Mouse (Mus musculus): Measurements from ENCODE around the gene Htt. TPM values are rescaled to one million over a fixed set of nuclear protein-coding genes. Genes with fewer than 3 reads are reported as not detected.

Gene Htt
- polyA plus RNA-seq, 1 experiment from 2014 or later, result 15.5 TPM

GRCm38 (mm10) chr5:34960021-34960420 lies 198.5 kb downstream of the Htt start:
- 81% methylated on average over 1 of the region's 1 CpGs for WGBS

More at GRCm38 (mm10) chr5:34960021-34960420, 198.5 kb downstream of the Htt start:
- H3K9me3 ChIP-seq, result no peaks in the 10 kb centered on the region
- no peak overlapping the region for H3K9ac ChIP-seq
- H3K27ac ChIP-seq, result peak overlapping the region; percentile 33; the same call in 1 of the 2 replicates
- no peak overlapping the region for H3K4me3 ChIP-seq
- no peak for ATAC-seq (ENCODE audit: insufficient number of reproducible peaks, insufficient read depth, low FRiP score, low TSS enrichment, low read depth)
- no peaks in the 10 kb centered on the region for H3K27me3 ChIP-seq
- peaks cover 59% of the 10 kb centered on the region for H3K4me1 ChIP-seq
- no peak overlapping the region for H3K4me2 ChIP-seq
- peaks cover 12% of the 10 kb centered on the region for H3K36me3 ChIP-seq

MicroRNAs encoded within 50 kb of the gene (microRNA counts, 519-probe panel; counts per million panel counts)
- microRNA mmu-miR-467g, result 1,964 counts per million, percentile 51 among the panel's probes with 10 or more counts

Small RNA genes within 50 kb of the gene (microRNA-seq; reads per million reads assigned to microRNA genes)
- gene Mir467g, result not detected

Other genes with a start within 250 kb of the Htt start
- 24.6 and 25.2 TPM in 2 replicates for gene Tnip2, start 247.7 kb upstream of the Htt start, polyA plus RNA-seq (2015; fragmentation: Nextera tagmentation; extraction: Ambion mirVana)
- gene Sh3bp2, start 235.9 kb upstream of the Htt start, polyA plus RNA-seq (2015; fragmentation: Nextera tagmentation; extraction: Ambion mirVana), result 8.3 and 13.9 TPM in 2 replicates
- 196 and 208 TPM in 2 replicates for gene Add1, start 188.1 kb upstream of the Htt start, polyA plus RNA-seq (2015; fragmentation: Nextera tagmentation; extraction: Ambion mirVana)
- 129 and 146 TPM in 2 replicates for gene Mfsd10, start 124.5 kb upstream of the Htt start, polyA plus RNA-seq (2015; fragmentation: Nextera tagmentation; extraction: Ambion mirVana)
- gene Nop14, start 101.6 kb upstream of the Htt start, polyA plus RNA-seq (2015; fragmentation: Nextera tagmentation; extraction: Ambion mirVana), result 29.4 and 32.5 TPM in 2 replicates
- 4.1 and 5.0 TPM in 2 replicates for gene Grk4, start 101.4 kb upstream of the Htt start, polyA plus RNA-seq (2015; fragmentation: Nextera tagmentation; extraction: Ambion mirVana)
- 0.48 and 0.60 TPM in 2 replicates for gene Msantd1, start 146.3 kb downstream of the Htt start, polyA plus RNA-seq (2015; fragmentation: Nextera tagmentation; extraction: Ambion mirVana)
- 48.9 and 50.7 TPM in 2 replicates for gene Rgs12, start 187.7 kb downstream of the Htt start, polyA plus RNA-seq (2015; fragmentation: Nextera tagmentation; extraction: Ambion mirVana)

Data from embryonic facial prominence, embryonic 13.5 days (tissue).